Comparison of ENCODE assay signal across 9 mouse cellular contexts in the genomic region with DNA sequence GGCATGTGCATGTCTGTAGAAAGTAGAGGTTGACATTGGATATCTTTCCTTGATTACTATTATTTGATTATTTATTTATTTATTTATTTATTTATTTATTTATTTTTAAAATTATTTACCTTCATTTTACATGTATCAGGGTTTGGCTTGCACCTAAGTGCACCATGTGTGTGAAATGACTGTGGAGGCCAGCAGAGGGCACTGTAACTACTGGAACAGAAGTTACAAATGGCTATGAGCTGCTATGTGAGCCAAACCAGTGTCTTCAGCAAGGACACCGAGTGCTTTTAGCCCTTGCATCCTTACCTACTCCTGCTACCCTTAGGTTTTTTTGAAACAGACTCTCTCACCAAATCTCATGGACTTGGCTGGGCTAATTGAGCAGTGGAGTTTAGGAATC.
DNase-seq lines count a peak whose midpoint lies in the region; ATAC-seq and TF ChIP-seq lines count a peak whose summit lies in the region.
"Had no signal": no experiment of that assay in that cellular context is flagged by ENCODE, and none has a peak within 500 bp of the region (broad histone marks: within the 10 kb centered on the region; RNA-seq: fewer than 3 reads in every experiment).

No protein-coding gene starts in this region.

- H3K9ac ChIP-seq in heart, adult 2 months (ENCODE audit: low read depth, low read length): no peak overlapping the region
- no peak overlapping the region for H3K9ac ChIP-seq in intestine, embryonic 16.5 days (ENCODE audit: low read depth, low read length)

- WGBS in heart, adult 2 months: 79% methylated on average over 1 of the region's 1 CpGs
- 93% methylated on average over 1 of the region's 1 CpGs for WGBS in intestine, embryonic 16.5 days

- peaks cover 4% of the 10 kb centered on the region for H3K4me1 ChIP-seq in heart, adult 2 months (ENCODE audit: control insufficient read depth, insufficient read depth, low read length)
- peaks cover 9% of the 10 kb centered on the region; the same call in 1 of the 2 replicates for H3K4me1 ChIP-seq in intestine, embryonic 16.5 days (ENCODE audit: control insufficient read depth, insufficient read depth, low read length)

- H3K9me3 ChIP-seq in intestine, embryonic 16.5 days (ENCODE audit: control insufficient read depth, low read length): no peaks in the 10 kb centered on the region

- no peak overlapping the region for H3K4me2 ChIP-seq in intestine, embryonic 16.5 days (ENCODE audit: low read depth, low read length)

- no peak overlapping the region for H3K27ac ChIP-seq in heart, adult 2 months
- H3K27ac ChIP-seq in intestine, embryonic 16.5 days (ENCODE audit: low read length): no peak overlapping the region

- H3K79me2 ChIP-seq in heart, adult 2 months (replicated peaks; ENCODE audit: control insufficient read depth, insufficient read depth, low read length): no peaks in the 10 kb centered on the region

- ATAC-seq in intestine, embryonic 16.5 days: no peak

- no peaks in the 10 kb centered on the region for H3K27me3 ChIP-seq in heart, adult 2 months (ENCODE audit: control insufficient read depth, insufficient read depth, low read length)
- H3K27me3 ChIP-seq in intestine, embryonic 16.5 days (replicated peaks; ENCODE audit: control insufficient read depth, insufficient read depth, low read length): no peaks in the 10 kb centered on the region

- TF ChIP-seq EP300 in heart, adult 2 months (IDR thresholded peaks at IDR 0.05; ENCODE audit: insufficient read depth, low read depth, low read length): no peak

- DNase-seq in heart, adult 2 months: no peak
- DNase-seq in heart, adult 8-10 months (ENCODE audit: low spot score): no peak
- DNase-seq in urinary bladder, postnatal 14 days (ENCODE audit: low spot score): peak; percentile 23
- DNase-seq in urinary bladder, adult 18-20 months (ENCODE audit: low spot score in 2 of 2): no peak
- peak; percentile 57 for DNase-seq in kidney, postnatal 10 days
- no peak for DNase-seq in ovary, postnatal 36 days (ENCODE audit: low spot score)
- no peak for DNase-seq in left cerebral cortex, adult 9 months (ENCODE audit: low spot score in 2 of 2)

- peaks cover 12% of the 10 kb centered on the region for H3K36me3 ChIP-seq in heart, adult 2 months (ENCODE audit: control insufficient read depth, insufficient read depth, low read length)
- 0 out of 2 replicates have a peak, but pooled peaks cover 3% of the 10 kb centered on the region for H3K36me3 ChIP-seq in intestine, embryonic 16.5 days (ENCODE audit: control insufficient read depth, insufficient read depth, low read length)

- intact Hi-C loops in heart, adult 2 months (cut with DNase I): loop anchor here (2.0 kb wide), 1 partner anchor 175 kb away; no protein-coding TSS in a partner anchor

- no peak overlapping the region for H3K4me3 ChIP-seq in heart, adult 2 months
- no peak overlapping the region for H3K4me3 ChIP-seq in intestine, embryonic 16.5 days (ENCODE audit: low read length)
- H3K4me3 ChIP-seq: myocyte had no signal

- TF ChIP-seq POLR2A in heart, adult 2 months (IDR thresholded peaks at IDR 0.05; ENCODE audit: insufficient read depth, low read depth, low read length): no peak

- TF ChIP-seq CTCF in heart, adult 2 months (IDR thresholded peaks at IDR 0.05): peak; percentile 68

Comparison
In these comparisons a context has a peak if more than half of its experiments do, and no peak if none do; other contexts are left out.
1. DNase-seq: peak in urinary bladder, postnatal 14 days (single experiment) and kidney, postnatal 10 days (single experiment); none in heart, adult 2 months (0 of 2), heart, adult 8-10 months (single experiment), urinary bladder, adult 18-20 months (0 of 2), ovary, postnatal 36 days (single experiment) and left cerebral cortex, adult 9 months (0 of 2).